Mouse (Mus musculus): ENCODE data around the gene Gm6040. TPM values are rescaled to one million over a fixed set of nuclear protein-coding genes. Genes with fewer than 3 reads are reported as not detected.

The Gm6040 gene
- not detected in 2 replicates for polyA plus RNA-seq (2015; fragmentation: Nextera tagmentation; extraction: Ambion mirVana)

DNA sequence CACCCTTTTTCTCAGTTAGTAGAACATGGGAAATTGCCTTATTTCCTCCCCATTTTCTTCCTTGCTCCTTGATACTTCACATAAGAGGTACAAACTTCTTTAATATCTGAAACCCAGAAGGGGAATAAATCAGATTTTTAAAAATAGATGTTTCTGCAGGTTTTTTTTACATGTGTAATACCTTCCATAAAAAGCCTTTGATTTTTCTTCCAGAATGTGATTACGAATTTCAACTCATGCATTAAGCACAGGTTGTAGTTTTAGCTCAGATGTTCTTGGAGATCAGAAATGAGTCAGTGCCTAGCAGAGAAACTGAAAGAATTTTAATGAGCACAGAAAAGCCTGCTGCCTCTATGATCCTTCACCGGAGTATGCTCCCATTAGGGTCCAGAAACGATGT is at the start of gene Gm6040:
Gene Gm6040, minus strand, starts transcription at position 101 of the 400 bp plus-strand sequence.
- H3K4me1 ChIP-seq = no peaks in the 10 kb centered on the region
- H3K9ac ChIP-seq = no peak within 1 kb of the TSS
- H3K9me3 ChIP-seq = no peaks in the 10 kb centered on the region; the same call in 1 of the 2 replicates
- H3K36me3 ChIP-seq = no peaks in the 10 kb centered on the region
- no peak within 1 kb of the TSS for H3K27ac ChIP-seq
- H3K27me3 ChIP-seq = no peaks in the 10 kb centered on the region
- 70% methylated on average over 3 of the region's 3 CpGs for WGBS
- no peak within 1 kb of the TSS for H3K4me3 ChIP-seq
- ATAC-seq (ENCODE audit: insufficient number of reproducible peaks, low FRiP score, low TSS enrichment, low read depth) = no peak
- H3K4me2 ChIP-seq = no peak within 1 kb of the TSS

GRCm38 (mm10) chr8:20964531-20964930 is 42.7 kb upstream of the Gm6040 start:
- no peak overlapping the region for H3K4me2 ChIP-seq
- 71% methylated on average over 2 of the region's 2 CpGs for WGBS
- H3K27ac ChIP-seq = no peak overlapping the region
- ATAC-seq (ENCODE audit: insufficient number of reproducible peaks, low FRiP score, low TSS enrichment, low read depth) = no peak
- no peaks in the 10 kb centered on the region for H3K36me3 ChIP-seq
- H3K27me3 ChIP-seq = no peaks in the 10 kb centered on the region
- H3K4me1 ChIP-seq = no peaks in the 10 kb centered on the region
- no peak overlapping the region for H3K9ac ChIP-seq
- H3K4me3 ChIP-seq = no peak overlapping the region
- H3K9me3 ChIP-seq = 0 out of 2 replicates have a peak, but pooled peaks cover 4% of the 10 kb centered on the region

DNA sequence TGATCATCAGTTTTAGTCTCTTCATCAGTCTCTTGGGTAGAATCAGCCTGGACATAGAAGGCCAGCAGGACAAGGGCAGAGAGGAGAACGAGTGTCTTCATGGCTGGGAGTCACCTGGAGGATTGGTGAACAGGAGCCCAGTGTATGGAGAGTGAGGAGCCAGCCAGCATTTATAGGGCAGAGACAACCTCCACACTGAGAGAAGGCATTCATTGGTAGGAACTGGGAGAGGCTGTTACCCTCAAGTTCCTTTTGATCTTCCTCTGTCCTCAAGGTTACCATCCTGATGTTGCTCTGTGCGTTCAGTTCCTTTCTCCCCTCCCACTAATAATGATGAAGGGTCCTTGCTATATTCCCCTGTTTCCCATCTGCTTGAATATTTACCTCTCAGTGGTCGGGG is 22.7 kb upstream of the Gm6040 start, which contains the start of gene AY761185:
Gene AY761185, minus strand, starts transcription at position 101 of the 400 bp plus-strand sequence.
- ATAC-seq (ENCODE audit: insufficient number of reproducible peaks, low FRiP score, low TSS enrichment, low read depth) = no peak
- Histone ChIP-seq H3K4me1 (no peaks in the 10 kb centered on the region), H3K36me3 (no peaks in the 10 kb centered on the region), H3K27me3 (no peaks in the 10 kb centered on the region), H3K9ac (no peak within 1 kb of the TSS), H3K4me3 (no peak within 1 kb of the TSS), H3K9me3 (0 out of 2 replicates have a peak, but pooled peaks cover 3% of the 10 kb centered on the region), H3K27ac (no peak within 1 kb of the TSS), H3K4me2 (no peak within 1 kb of the TSS)
- 79% methylated on average over 3 of the region's 3 CpGs for WGBS

DNA sequence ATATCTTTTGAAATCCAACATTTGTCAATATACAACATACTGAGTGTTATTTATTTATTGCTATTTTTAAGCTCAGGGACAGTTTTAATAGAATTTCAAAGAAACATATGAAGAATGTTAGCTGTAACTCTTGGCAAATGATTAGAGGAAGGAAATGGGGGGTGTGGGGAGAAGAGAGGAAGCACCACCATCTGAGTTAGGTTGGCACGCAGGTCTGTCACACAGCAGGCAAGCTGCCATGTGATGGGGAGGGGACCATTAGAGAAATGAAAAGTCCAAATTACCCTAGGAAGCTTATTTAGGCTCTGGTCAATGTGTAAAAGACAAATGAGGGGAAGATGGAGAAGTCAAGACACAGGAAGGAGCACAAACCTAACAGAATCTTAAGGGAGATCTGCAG is 9.6 kb downstream of the Gm6040 start:
- H3K9ac ChIP-seq = no peak overlapping the region
- no peak overlapping the region for H3K4me2 ChIP-seq
- H3K9me3 ChIP-seq = no peaks in the 10 kb centered on the region
- WGBS = 77% methylated on average over 1 of the region's 1 CpGs
- no peak overlapping the region for H3K4me3 ChIP-seq
- H3K27me3 ChIP-seq = no peaks in the 10 kb centered on the region
- no peak overlapping the region for H3K27ac ChIP-seq
- ATAC-seq (ENCODE audit: insufficient number of reproducible peaks, low FRiP score, low TSS enrichment, low read depth) = no peak
- H3K36me3 ChIP-seq = no peaks in the 10 kb centered on the region
- H3K4me1 ChIP-seq = no peaks in the 10 kb centered on the region

DNA sequence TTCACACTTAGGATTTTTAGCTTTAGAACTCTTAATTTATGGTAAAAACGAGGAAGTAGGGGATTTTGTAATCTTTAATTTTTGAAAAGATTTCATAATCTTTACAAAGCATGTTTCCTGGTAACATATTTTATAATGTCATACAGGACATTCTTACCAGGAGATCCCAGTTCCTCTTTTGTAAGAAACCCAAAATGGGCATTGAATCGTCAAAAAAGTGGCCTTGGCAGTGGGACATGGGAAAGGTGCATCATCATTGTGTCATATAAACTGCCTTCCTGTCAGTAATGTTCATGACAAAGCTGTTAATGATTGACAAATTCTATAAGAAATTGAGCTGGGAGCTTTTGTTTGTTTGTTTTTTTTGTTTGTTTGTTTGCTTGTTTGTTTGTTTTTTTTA is 13.6 kb downstream of the Gm6040 start:
- Histone ChIP-seq H3K9ac (no peak overlapping the region), H3K27ac (no peak overlapping the region), H3K4me3 (no peak overlapping the region), H3K9me3 (no peaks in the 10 kb centered on the region), H3K36me3 (no peaks in the 10 kb centered on the region), H3K4me1 (no peaks in the 10 kb centered on the region), H3K27me3 (no peaks in the 10 kb centered on the region), H3K4me2 (no peak overlapping the region)
- no peak for ATAC-seq (ENCODE audit: insufficient number of reproducible peaks, low FRiP score, low TSS enrichment, low read depth)
- 62% methylated on average over 2 of the region's 2 CpGs for WGBS

- Histone ChIP-seq H3K4me2 (no peak overlapping the region), H3K4me3 (no peak overlapping the region), H3K27me3 (no peaks in the 10 kb centered on the region), H3K36me3 (no peaks in the 10 kb centered on the region), H3K27ac (no peak overlapping the region), H3K9ac (no peak overlapping the region), H3K9me3 (no peaks in the 10 kb centered on the region), H3K4me1 (no peaks in the 10 kb centered on the region)
- 92% methylated on average over 2 of the region's 2 CpGs for WGBS
- ATAC-seq (ENCODE audit: insufficient number of reproducible peaks, low FRiP score, low TSS enrichment, low read depth) = no peak
These were observed 14.8 kb downstream of the Gm6040 start for GRCm38 (mm10) chr8:20907119-20907518.

DNA sequence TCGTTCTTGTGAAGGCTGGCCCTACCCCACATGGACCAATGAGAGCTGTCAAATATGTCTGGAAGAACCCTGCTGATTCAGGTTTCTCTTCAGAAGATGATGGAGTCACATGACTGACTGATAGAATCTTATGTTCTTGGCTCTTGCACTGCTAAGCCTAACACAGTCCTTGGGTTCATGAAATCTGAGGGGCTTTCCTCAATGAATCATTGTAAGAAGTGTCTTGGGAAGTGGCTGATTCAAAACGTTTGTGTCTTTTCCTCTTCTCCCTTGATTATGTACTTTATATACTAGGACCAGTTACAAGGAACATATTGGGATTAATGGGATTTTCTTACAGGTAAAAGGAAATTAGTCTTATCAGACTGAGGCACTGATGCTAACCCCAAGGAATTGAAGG is 19.3 kb downstream of the Gm6040 start, which contains the start of gene Gm15056:
Gene Gm15056, minus strand, starts transcription at position 101 of the 400 bp plus-strand sequence.
- Histone ChIP-seq H3K9me3 (no peaks in the 10 kb centered on the region), H3K4me3 (no peak within 1 kb of the TSS), H3K4me1 (no peaks in the 10 kb centered on the region), H3K9ac (no peak within 1 kb of the TSS), H3K27ac (no peak within 1 kb of the TSS), H3K4me2 (no peak within 1 kb of the TSS), H3K27me3 (no peaks in the 10 kb centered on the region), H3K36me3 (no peaks in the 10 kb centered on the region)
- ATAC-seq (ENCODE audit: insufficient number of reproducible peaks, low FRiP score, low TSS enrichment, low read depth) = no peak
- WGBS = 49% methylated on average over 2 of the region's 2 CpGs

- Histone ChIP-seq H3K4me2 (no peak within 1 kb of the TSS), H3K9ac (no peak within 1 kb of the TSS), H3K36me3 (no peaks in the 10 kb centered on the region), H3K27ac (no peak within 1 kb of the TSS), H3K9me3 (no peaks in the 10 kb centered on the region), H3K27me3 (no peaks in the 10 kb centered on the region), H3K4me1 (no peaks in the 10 kb centered on the region), H3K4me3 (no peak within 1 kb of the TSS)
- WGBS = 77% methylated on average over 2 of the region's 2 CpGs
- ATAC-seq (ENCODE audit: insufficient number of reproducible peaks, low FRiP score, low TSS enrichment, low read depth) = no peak
These were observed 29.5 kb downstream of the Gm6040 start, which contains the start of gene Defb33 for GRCm38 (mm10) chr8:20892369-20892768. Gene Defb33 (plus strand): TSS chr8:20892669.

DNA sequence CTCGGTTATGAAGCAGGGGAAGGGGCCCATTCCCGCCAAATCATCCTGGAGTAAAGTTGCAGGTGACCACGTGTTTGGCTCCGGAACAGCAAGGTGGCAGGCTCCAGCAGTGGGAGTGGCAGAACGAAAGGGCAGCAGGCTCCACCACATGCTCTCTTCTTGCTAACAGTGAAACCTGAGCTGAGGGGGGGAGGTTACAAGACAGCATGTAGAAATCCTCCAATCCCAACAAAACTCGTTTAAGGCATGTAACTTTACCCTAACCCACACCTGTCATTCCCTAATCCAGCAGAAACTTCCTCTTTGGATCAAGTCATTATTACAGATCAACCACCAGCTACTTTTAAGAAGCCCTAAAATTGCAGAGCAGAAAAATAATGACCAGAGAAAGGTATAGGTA is 47.3 kb downstream of the Gm6040 start:
- H3K27me3 ChIP-seq = no peaks in the 10 kb centered on the region
- no peak for ATAC-seq (ENCODE audit: insufficient number of reproducible peaks, low FRiP score, low TSS enrichment, low read depth)
- no peaks in the 10 kb centered on the region for H3K9me3 ChIP-seq
- H3K9ac ChIP-seq = no peak overlapping the region
- 33% methylated on average over 6 of the region's 6 CpGs for WGBS
- H3K36me3 ChIP-seq = no peaks in the 10 kb centered on the region
- H3K4me1 ChIP-seq = no peaks in the 10 kb centered on the region
- no peak overlapping the region for H3K4me3 ChIP-seq
- H3K4me2 ChIP-seq = no peak overlapping the region
- no peak overlapping the region for H3K27ac ChIP-seq

Other genes starting within 250 kb of the Gm6040 start
- gene Defb33, start 29.4 kb downstream of the Gm6040 start, polyA plus RNA-seq (2015; fragmentation: Nextera tagmentation; extraction: Ambion mirVana) = not detected in 2 replicates
- not detected in 2 replicates for gene Gm15056, start 19.4 kb downstream of the Gm6040 start, polyA plus RNA-seq (2015; fragmentation: Nextera tagmentation; extraction: Ambion mirVana)
- gene AY761185, start 22.6 kb upstream of the Gm6040 start, polyA plus RNA-seq (2015; fragmentation: Nextera tagmentation; extraction: Ambion mirVana) = not detected in 2 replicates
- not detected in 2 replicates for gene Defa21, start 103.5 kb upstream of the Gm6040 start, polyA plus RNA-seq (2015; fragmentation: Nextera tagmentation; extraction: Ambion mirVana)
- gene Defa23, start 133.0 kb upstream of the Gm6040 start, polyA plus RNA-seq (2015; fragmentation: Nextera tagmentation; extraction: Ambion mirVana) = not detected in 2 replicates
- gene Defa35, start 143.0 kb upstream of the Gm6040 start, polyA plus RNA-seq (2015; fragmentation: Nextera tagmentation; extraction: Ambion mirVana) = not detected in 2 replicates
- gene Defa25, start 162.4 kb upstream of the Gm6040 start, polyA plus RNA-seq (2015; fragmentation: Nextera tagmentation; extraction: Ambion mirVana) = not detected in 2 replicates
- not detected in 2 replicates for gene Gm14851, start 174.0 kb upstream of the Gm6040 start, polyA plus RNA-seq (2015; fragmentation: Nextera tagmentation; extraction: Ambion mirVana)
- not detected in 2 replicates for gene Defa30, start 212.6 kb upstream of the Gm6040 start, polyA plus RNA-seq (2015; fragmentation: Nextera tagmentation; extraction: Ambion mirVana)
- not detected in 2 replicates for gene Defa22, start 240.2 kb upstream of the Gm6040 start, polyA plus RNA-seq (2015; fragmentation: Nextera tagmentation; extraction: Ambion mirVana)